Mouse (Mus musculus) G1E (cell line): ENCODE measurements around the gene Bfsp2.

ENCODE experiments used
- CTCF ChIP-seq: IDR thresholded peaks from 2 replicates; pipeline ENCODE4 v1.5.1; 2012; ENCODE audit warnings: low read depth, low read length, inconsistent platforms, mixed read lengths
- GATA2 ChIP-seq: IDR thresholded peaks from 2 replicates; pipeline ENCODE4 v1.6.1; 2012; ENCODE audit warnings: low read depth, low read length, inconsistent platforms, borderline replicate concordance
- TAL1 ChIP-seq: conservative IDR thresholded peaks from 2 replicates; pipeline ENCODE4 v1.6.1; 2012; ENCODE audit warnings: low read depth, low read length, inconsistent platforms, mixed read lengths

GRCm38 (mm10) chr9:103489096-103489495 lies 8.9 kb upstream of the Bfsp2 start:
- no peak for TF ChIP-seq CTCF
- no peak for TF ChIP-seq TAL1
- no peak for TF ChIP-seq GATA2
